Mouse (Mus musculus) brain, embryonic 14.5 days (tissue): ENCODE results near the gene Jtb. TPM values are rescaled to one million over a fixed set of nuclear protein-coding genes. Genes with fewer than 3 reads are reported as not detected.
"Not testable (repeated sequence)": the region's sequence is repeated elsewhere in the genome, so short reads cannot be mapped to it uniquely, and the experiment has no call there.

ENCODE experiments used
- DNase-seq: peaks from one replicate; pipeline ENCODE4 v3.0.0-alpha.2; 2011; ENCODE audit warnings: low read depth
- CTCF ChIP-seq: fragments of 200-500 bp; IDR thresholded peaks from 2 replicates; pipeline ENCODE4 v1.5.1; 2012; ENCODE audit warnings: inconsistent platforms, mild to moderate bottlenecking, moderate library complexity, borderline replicate concordance; ENCODE audit not compliant: insufficient read depth, insufficient read length; ENCODE audit errors: extremely low read depth
- POLR2A ChIP-seq: fragments of 200-500 bp; IDR thresholded peaks from 2 replicates; pipeline ENCODE4 v1.6.1; 2012; ENCODE audit warnings: mild to moderate bottlenecking, inconsistent platforms, borderline replicate concordance; ENCODE audit not compliant: poor library complexity, insufficient read depth, insufficient read length, severe bottlenecking; ENCODE audit errors: extremely low read depth
- polyA plus RNA-seq: library from polyadenylated mRNA; depleted of rRNA; stranded (reverse); fragments of >200 nt; gene quantifications from 2 replicates; pipeline ENCODE4 v1.2.3, GENCODE M21; 2012

The Jtb gene
- polyA plus RNA-seq, 1 experiment, result 48.4 TPM

- DNase-seq, result no peak
- no peak for TF ChIP-seq POLR2A
- no peak for TF ChIP-seq CTCF
Measured at GRCm38 (mm10) chr3:90231075-90231474, 322 bp upstream of the Jtb start.

DNA sequence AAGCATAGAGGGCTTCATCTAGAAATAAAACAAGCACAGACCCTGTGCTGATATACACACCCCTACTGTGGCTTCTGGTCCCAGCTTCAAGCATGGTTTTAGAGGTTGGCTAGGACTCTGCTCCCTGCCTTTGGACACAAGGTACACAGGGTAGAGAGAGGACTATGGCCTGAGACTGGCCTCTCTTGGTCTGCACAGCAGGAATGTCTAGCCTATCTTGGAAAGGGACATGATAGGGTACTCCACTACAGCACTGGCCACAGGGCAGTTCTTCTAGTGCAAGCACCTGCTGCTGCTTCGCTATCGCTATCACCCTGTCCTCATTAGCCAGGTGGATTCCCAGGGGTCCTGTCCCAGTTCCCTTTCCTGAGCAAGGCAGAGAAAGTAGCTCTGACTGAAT is 9.9 kb downstream of the Jtb start:
- no peak for DNase-seq
- TF ChIP-seq CTCF, result no peak

- TF ChIP-seq POLR2A (no peak), CTCF (no peak)
- no peak for DNase-seq
Measured at GRCm38 (mm10) chr3:90241669-90242358, 10.4 kb downstream of the Jtb start.

- TF ChIP-seq CTCF, result no peak
- TF ChIP-seq POLR2A, result no peak
- peak; percentile 95 for DNase-seq
Measured at GRCm38 (mm10) chr3:90242984-90243775, 11.8 kb downstream of the Jtb start, which contains the start of gene Creb3l4. Gene Creb3l4, minus strand, starts transcription at chr3:90243512.

DNA sequence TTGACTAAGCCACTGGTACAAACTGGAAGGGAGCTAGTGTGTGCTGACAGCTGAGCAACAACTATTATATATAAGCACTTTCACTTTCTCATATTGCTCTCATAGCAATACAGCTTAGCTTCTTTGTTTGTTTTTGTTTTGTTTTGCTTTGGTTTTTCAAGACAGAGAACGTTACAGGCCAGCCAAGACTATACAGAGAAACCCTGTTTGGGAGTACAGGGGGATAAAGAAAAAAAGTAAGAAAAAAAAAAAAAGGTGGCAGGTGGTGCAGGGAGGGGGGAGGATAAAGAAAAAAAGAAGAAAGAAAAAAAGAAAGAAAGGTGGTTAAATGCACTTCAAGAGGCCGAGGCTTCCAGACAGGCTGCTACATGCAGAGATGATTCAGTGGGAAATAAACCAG is 14.0 kb downstream of the Jtb start:
- no peak for TF ChIP-seq POLR2A
- no peak for TF ChIP-seq CTCF
- no peak for DNase-seq

- TF ChIP-seq POLR2A (no peak), CTCF (no peak)
- DNase-seq, result no peak
Measured at GRCm38 (mm10) chr3:90247630-90247959, 16.2 kb downstream of the Jtb start.

- peak; percentile 35; the same call in 1 of the 2 replicates for TF ChIP-seq POLR2A
- no peak for TF ChIP-seq CTCF
- DNase-seq, result peak; percentile 98
Measured at GRCm38 (mm10) chr3:90247960-90248745, 16.8 kb downstream of the Jtb start, which contains the start of gene Slc39a1. Gene Slc39a1, plus strand, starts transcription at chr3:90248172.

GRCm38 (mm10) chr3:90248746-90249100 is 17.3 kb downstream of the Jtb start:
- DNase-seq, result no peak
- no peak for TF ChIP-seq POLR2A
- no peak for TF ChIP-seq CTCF

- DNase-seq, result peak; percentile 3
- TF ChIP-seq CTCF (no peak), POLR2A (no peak)
Measured at GRCm38 (mm10) chr3:90250791-90251190, 19.4 kb downstream of the Jtb start.

- not testable (repeated sequence) for DNase-seq
Measured at GRCm38 (mm10) chr3:90251731-90252226, 20.4 kb downstream of the Jtb start.

- DNase-seq, result not testable (repeated sequence)
Measured at GRCm38 (mm10) chr3:90252659-90253058, 21.3 kb downstream of the Jtb start.

DNA sequence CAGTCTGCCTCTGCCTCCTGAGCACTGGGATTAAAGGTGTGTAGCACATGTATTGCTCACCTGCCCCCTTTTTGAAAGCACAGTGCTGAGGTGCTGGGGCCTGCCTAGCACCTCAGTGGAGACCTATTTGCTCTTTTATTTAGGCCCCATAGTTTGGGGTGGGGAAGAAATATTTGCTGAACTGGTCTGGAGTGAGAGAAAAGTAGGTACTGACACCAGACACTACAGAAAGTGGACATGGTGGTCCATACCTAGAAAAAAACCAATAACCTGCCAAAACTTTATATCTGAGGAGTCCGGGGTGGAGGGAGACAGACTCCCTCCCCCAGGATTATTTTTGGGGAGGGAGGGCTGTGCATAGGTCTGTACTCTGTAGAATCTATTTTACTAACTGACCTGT is 21.8 kb downstream of the Jtb start:
- not testable (repeated sequence) for DNase-seq
